Mouse (Mus musculus) adrenal gland (tissue): ENCODE results near the gene Cyld.
"Not testable (repeated sequence)": the region's sequence is repeated elsewhere in the genome, so short reads cannot be mapped to it uniquely, and the experiment has no call there.

Experiments used
- intact Hi-C: fragments of 180-260 bp; cut with DNase I; formaldehyde crosslinking; loops from one replicate; pipeline ENCODE4 v1.15.1; 2025
- long read RNA-seq, 2 experiments: library from polyadenylated mRNA; unstranded; transcript quantifications; one replicate each; pipeline ENCODE4 v2.0.0; 2020; ENCODE audit warnings: borderline replicate concordance in 1 of 2; ENCODE audit not compliant: insufficient replicate concordance in 1 of 2

The Cyld gene
- long read RNA-seq, experiment 1, partial matches to known transcripts: 4 of 13 reads
- long read RNA-seq, experiment 1, other reads (novel, unspliced or antisense): 6 of 13 reads
- long read RNA-seq, experiment 2, full-length matches to known transcripts: 3 of 17 reads
- long read RNA-seq, experiment 2, partial matches to known transcripts: 8 of 17 reads
- long read RNA-seq, experiment 2, other reads (novel, unspliced or antisense): 6 of 17 reads

DNA sequence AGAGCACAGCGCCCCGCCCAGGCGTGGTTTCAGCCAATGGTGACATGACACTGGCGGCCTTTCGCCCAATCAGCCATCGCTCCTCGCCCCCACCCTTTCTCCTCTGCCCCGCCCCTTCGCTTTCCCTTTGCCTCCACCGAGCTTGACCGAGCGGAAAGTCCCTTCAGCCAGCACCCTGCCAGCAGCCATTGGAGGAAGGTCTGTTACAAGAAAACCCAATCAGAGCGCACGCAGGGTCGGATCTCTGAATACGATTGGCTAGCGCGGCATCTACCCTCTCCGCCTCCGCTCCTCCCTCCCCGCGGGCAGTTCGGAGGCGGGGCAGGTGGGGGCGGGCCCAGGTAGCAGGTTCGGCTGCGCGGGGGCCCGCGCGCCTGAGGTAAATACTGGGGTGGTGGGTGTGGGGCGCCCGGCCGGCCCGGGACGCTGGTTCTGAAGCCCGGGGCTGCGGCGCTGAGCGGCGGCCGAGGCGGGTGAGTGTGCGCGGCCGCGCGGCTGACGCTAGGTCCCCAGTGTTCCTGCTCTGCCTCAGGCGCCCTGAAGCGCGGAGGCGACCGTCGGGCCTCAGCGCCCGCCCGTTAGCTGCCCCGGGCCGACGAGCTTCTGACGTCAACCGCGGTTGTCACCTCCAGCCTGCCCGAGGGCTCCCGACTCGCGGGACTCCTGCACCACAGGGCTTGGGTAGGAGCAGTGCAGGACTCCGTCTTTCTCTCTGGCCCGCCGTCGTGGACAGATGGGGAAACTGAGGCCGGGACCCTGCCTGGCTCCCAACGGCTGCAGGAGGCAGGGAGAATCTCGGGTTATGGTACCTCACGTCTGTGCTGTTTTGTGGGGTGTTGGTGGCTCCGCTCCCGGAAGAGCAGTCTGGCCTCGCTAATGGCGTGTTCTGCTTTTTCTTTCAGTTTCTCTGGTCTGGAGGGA, at the start of gene Cyld:
TSS of gene Cyld (plus strand) at position 308 of the 921 bp plus-strand sequence.
- intact Hi-C loops: no loop called here

DNA sequence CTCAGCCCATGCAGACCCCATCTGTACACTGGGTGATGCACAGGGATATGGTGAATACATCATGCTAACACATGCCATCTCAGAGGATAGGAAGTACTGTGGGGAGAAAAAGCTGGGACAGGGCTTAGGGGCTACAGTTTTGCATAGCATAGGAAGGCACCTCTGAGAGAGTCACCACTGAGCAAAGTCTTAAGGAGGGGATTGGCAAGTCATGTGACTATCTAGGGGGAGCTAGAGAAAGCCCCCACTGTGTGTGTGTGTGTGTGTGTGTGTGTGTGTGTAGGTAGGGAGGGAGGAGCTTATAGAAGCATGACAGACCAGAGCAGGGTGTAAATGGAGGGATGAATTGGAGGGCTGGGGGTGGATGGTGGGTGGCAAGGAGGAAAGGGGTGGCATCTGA, 48.5 kb upstream of the Cyld start:
- intact Hi-C loops: no loop called here

DNA sequence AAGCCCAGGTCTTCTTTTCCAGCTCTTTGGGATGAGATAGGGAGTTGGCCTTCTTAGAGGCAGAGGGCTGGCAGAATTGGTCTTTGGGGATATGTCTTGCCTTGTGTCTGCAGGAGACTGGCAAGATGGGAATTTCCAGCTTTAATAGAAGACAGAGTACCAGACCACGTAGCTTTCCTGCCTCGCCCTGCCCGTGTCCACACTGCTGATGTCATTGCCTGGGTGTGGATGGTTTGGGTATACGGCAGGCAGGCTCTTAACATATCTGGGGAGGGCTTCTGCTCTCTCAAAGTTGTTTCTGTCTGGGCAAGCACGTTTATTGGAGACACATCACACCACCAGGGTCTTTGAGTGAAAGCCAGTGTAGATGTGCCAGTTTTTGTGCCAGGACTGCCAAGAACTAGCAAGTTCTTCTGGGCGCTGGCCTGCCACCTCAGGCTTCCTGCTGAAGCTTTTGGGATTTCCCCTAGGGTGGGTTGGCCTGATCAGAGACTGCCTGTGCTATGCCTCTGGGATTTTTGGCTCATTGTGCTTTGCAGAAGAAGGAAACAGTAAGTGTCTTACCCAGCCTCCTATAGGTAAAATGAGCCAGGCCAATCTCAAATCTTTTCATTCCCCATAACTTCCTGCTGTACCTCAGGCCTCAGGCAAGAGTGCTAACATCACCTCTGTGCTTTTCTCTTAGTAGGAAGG, 46.7 kb upstream of the Cyld start:
- intact Hi-C loops: no loop called here

DNA sequence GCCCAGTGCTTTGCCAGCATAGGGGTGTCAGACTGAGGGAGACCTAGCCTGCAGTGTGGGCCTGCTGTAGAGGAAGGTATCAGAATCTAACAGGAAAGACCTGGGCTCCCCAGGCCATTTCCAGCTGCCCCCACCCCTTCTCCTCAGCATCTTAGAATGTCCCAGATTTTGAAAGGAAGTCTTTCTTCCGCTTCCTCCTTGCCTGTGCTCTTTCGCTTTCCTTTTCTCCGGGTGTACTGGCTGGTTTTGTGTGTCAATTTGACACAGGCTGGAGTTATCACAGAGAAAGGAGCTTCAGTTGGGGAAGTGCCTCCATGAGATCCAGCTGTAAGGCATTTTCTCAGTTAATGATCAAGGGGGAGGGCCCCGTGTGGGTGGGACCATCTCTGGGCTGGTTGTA, 45.7 kb upstream of the Cyld start:
- intact Hi-C loops: not testable (repeated sequence)

DNA sequence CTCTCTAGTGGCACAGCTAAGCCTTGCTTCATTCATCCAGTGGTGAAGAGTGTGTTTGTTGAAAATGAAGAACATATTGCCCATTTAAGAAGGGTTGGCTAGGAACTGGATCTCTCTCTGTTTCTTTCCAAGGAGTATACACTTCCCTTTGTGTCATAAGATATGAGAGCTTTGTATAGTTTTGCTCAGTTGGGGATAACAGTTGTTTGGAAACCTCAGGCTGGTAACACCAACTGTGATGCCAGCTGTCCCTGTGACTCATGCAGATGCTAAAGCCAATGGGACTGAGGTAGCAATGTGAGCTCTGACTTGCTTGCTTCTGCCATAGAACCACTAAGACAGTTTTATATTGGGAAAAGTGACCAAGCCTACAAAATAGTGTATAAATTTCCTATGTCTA, 41.5 kb upstream of the Cyld start:
- intact Hi-C loops: no loop called here

DNA sequence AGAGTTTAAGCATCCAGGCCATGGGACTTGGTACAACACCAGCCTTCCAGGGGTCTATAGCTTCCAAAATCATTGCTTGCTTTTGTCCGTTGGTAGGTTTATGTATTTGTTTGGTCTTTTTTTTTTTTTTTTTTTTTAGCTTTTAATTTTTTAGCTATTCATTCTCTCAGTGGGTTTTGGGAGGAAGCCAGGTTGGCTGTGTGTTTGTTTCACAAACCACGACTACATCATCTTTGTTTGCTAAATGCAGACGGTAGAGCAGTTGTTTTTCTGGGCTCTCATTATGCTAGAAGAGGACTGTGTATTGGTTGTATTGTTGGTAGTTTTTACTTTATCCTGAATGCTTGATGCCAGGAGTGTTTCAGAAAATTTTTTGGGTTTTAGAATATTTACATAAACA, 37.0 kb upstream of the Cyld start:
- intact Hi-C loops: no loop called here

DNA sequence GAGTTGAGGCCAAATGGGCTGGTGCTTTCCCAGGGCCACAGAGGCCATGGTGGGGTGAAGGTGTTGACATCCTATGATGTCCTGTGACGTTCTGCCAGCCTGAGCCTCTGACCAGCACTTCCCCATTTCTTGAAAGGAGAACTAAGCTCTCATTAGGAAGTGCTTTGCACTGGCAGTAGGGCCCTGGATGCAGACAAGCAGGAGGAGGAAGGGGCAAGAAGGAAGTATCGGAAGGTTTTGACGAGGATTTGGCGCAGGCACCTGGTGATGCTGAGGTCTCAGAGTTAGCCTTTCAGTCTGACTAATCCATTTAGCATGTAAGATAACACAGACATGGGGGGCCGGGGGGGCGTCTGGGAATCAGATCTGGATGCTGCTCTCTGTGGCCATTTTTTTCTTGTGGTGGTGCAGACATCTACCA, 34.4 kb upstream of the Cyld start:
- intact Hi-C loops: no loop called here

DNA sequence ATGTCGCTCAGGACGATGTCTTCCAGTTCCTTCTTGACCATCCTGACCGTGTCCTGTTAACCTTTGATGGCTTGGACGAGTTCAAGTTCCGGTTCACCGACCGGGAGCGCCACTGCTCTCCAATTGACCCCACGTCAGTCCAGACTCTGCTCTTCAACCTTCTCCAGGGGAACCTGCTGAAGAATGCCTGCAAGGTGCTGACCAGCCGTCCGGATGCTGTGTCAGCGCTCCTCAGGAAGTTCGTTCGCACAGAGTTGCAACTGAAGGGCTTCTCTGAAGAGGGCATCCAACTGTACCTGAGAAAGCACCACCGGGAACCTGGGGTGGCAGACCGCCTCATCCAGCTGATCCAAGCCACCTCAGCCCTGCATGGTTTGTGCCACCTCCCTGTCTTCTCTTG, 32.7 kb upstream of the Cyld start:
- intact Hi-C loops: no loop called here

DNA sequence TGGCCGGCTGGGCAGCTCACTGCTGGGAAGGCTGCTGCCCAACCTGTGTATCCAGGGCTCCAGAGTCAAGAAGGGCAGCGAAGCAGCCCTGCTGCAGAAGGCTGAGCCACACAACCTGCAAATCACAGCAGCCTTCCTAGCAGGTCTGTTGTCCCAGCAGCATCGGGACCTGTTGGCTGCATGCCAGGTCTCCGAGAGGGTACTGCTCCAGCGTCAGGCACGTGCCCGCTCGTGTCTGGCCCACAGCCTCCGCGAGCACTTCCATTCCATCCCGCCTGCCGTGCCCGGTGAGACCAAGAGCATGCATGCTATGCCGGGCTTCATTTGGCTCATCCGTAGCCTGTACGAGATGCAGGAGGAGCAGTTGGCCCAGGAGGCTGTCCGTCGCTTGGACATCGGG, 31.9 kb upstream of the Cyld start:
- intact Hi-C loops: no loop called here

DNA sequence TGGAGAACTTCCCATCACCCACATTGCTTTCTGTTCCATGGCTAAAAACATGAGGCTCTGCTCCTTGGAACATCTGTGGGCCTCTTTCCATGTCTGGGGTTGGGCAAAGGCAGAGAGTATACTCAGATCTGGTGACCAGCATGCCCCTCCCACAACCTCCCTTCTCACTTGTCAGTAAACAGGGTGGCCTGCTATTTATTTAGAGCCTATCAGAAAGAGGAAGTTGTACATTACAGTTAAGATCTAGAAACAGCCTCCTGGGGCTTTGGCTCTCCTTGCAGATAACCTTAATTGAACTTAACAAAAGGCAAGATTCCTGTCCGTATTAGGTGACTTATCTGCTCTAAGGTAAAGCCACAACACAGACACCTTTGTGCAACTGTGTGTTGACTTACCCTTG, 30.4 kb upstream of the Cyld start:
- intact Hi-C loops: no loop called here

DNA sequence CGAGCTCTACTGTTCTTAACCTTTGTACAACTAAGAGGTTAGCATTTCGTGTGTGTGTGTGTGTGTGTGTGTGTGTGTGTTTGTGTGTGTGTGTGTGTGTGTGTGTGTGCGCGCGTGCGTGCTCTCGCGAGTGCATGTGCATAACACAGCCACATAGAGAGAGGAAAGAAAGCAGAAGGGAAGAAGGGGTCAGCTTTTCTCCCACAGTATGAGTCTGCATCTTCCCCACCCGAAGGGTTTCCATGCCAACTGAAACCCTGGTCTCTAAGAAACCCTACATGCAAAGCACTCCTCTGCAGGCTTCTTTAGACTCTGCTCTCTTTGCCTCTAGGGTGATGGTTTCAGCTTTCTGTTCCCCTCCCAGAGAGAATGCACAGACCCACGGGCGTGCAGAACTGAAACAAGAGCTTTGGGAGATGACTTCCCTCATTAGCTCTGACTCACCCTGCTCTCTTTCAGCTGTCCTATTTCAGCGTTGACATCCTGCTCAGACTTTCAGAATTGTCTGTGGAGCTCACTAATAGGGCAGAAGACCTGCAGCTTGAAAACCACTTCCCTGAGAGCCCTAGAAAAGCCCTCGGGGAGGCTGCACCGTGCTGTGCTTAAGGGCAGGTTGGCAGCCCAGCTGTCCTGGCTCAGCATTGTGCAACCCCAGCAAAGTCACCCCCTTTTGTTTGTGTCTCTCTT, 28.3 kb upstream of the Cyld start:
- intact Hi-C loops: no loop called here

DNA sequence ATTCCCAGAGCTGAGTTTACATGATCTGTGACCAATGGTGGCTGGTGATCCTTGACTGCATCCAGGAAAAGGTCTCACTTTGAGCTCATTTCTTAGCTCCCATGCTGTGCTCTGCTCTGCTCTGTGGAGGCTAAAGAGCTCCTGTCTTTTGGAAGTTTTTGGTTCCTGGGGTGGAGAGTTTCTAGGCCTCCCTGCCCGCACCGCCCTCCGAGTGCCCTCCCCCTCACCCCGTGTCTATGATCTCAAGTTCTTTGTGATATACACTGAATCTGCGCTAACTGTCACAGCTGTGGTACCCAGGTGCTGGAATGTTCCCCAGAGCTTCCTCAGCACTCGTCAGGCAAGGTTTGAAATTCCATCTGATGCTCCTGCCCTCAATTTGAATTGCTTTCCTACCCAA, 26.0 kb upstream of the Cyld start:
- intact Hi-C loops: no loop called here

DNA sequence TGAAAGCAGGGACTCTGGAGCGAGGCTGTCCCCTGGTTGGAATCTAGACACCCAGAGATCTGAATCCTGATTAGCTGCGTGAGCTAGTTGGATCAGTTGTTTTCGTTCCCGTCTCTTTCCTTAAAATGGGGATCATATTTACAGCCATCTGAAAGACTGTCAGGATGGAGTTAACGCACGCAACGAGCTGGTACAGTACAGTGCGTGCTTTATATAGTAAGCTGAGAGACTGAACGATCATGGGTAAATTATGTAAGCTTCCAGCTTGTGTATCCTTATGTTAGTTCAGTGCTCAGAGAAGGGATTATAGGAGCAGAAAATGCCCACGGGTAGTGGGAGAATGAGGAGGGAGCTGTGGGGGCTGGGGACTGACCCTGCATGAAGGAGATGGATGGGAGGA, 25.3 kb upstream of the Cyld start:
- intact Hi-C loops: no loop called here

DNA sequence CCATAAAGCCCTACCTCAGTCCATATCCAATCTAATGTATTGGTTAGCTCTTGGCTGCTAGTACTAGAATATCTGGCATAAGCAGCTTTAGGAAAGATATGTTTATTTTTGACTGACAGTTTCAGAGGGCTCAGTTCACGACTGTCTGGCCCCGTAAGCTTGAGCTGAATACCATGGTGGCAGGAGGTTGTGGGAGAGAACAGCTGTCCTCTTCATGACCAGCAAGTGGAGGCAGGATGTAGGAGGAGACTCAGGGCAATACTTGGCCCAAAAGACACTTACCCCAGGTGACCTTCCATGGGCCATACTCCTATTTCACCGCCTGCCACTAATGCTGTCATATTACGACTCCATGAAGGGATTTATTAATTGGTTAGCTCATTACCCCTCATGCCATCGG, 23.0 kb upstream of the Cyld start:
- intact Hi-C loops: no loop called here

DNA sequence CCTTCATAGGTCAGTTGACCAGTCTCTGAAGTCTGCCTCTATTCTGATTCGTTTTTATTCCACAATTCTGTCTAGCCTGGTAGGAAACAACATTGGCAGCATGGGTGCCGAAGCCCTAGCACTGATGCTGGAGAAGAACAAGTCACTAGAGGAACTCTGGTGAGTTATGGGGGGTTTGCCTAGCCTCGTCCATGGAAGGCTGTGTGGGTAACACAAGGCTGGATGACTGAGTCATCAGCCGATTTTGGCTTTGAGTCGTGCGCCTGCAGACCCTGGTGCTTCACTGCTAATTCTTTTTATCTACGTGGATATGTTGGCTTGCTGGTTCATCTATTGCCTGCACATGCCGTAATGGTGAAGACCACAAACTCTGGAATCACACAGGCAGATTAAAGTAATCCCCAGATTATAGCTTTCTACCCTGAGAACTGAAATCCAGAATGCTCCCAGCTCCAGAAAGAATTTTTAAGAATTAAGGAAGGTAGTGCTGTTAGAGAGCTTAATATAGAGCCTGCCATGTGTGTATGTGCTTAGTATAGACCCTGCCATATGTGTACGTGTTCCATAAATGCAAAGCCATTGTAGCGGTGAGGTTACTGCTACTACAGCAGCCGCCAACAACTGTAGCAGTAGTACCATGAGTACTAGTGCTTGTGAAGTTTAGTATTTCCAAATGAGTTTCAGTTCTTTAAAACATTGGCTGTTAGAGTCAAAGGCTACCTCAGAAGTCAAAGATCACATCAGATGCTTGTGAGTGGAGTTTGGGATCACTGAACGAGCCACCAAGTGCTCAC, 21.3 kb upstream of the Cyld start:
- intact Hi-C loops: no loop called here

DNA sequence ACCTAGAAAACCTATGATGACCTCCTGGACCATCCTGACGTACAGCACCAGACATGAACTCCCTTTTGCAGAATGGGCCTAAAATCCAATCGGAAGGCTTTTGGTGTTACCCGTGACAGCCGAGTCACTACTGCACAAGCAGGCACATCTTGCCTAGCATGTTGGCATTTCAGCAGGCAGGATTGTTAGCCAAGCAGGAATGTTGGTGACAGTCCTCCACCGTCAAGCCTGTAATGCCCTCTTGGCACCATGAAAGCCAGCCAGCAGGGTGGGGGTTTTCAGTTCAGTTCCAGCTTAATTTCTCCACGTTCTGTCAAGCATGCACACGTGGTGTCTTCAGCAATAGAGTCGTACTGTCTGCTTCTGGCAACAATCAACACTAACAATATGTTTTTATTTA, 19.8 kb upstream of the Cyld start:
- intact Hi-C loops: no loop called here

DNA sequence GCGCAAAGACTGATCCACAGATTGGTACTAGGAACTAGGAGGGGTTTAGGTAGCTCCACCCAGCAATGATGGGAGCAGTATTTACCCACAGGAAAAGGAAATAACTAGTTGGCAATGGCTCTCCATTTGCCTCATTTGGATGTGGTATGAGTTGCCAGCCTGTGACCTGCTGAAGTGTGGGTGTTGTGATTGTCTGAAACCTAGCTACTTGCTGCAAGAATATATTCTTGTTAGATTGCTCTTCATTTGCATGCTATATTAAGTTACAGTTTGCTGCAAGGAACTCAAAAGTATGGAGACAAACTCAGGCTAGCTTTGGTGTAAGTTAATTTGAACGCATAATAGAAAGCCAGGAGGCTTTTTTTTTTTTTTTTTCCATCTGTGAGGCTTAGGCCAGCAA, 16.3 kb upstream of the Cyld start:
- intact Hi-C loops: no loop called here

DNA sequence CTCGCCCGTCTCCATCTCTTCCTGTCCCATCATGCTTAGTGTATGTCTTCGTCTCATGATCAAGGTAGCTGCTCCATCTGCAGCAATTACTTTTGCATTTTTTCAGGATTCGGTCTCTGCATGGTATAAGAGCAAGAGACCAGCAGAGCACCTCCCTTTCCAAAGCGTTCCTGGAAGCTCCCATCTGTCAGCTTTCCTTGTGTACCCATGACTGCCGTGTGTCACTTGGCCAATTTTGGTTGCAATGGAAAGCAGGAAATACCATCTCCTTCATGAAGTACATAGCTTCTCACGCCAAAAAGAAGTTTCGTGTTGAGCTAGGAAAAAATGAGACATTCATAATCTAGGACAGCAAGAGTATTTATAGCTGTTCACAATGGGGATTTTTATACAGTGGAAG, 15.8 kb upstream of the Cyld start:
- intact Hi-C loops: no loop called here

DNA sequence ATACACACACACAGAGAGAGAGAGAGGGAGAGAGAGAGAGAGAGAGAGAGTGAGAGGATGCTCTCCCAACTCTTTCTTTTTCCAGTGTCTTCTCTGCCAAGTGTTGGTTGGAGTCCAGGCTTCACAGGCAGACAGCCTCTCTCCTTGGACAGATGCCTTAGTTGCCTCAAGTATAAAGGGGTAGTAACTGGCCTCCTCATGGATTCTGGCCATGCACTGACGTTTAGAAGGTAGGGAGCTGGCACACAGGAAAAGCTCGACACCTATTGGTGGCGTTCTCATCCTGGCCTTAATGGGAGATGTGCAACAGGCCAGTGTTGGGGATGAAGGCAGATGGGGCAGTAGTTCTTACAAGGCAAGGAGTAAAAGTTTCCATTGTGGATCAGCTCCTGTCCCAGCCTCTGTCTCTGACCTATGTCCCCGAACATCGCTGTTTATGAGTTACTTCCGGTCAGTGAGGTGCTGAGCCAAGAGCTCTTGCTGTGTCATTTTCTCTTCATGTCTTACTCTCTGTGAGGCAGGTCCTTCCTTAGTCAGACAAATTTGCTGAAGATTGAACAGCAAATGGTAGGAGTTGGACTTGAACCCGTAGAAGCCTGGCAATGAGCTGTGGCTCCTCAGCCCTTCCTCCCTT, 13.1 kb upstream of the Cyld start:
- intact Hi-C loops: no loop called here

DNA sequence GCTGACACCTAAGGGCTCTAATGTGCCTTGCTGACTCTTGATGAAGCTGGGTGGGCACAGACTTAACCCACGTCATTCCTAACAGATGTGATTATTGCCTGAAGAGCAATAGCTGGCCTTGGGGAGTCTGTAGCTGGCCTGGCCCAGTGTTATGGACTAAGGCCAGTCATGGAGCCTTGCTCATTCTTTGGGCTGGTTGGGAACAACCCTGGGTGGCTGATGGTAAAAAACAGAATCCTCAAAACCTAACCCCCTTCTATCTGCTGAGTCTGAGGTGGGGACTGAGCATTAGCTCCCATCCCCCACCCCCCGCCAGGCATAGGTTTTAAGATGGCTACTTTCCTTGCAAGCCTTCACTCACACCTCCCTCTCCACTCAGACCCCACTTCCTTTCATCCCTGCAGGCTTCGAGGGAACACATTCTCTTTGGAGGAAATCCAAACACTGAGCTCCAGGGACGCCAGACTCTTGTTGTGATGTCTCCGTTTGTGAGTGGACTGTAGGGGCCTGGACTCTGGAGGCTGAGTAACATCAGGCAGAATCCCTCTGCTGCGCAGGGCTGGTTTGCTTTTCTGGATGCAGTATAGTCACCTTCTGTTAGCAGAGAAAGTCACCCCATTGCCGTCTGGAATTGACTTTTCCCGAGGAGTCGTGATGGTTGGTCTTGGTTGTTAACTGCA, 10.5 kb upstream of the Cyld start:
- intact Hi-C loops: no loop called here
